Comparison of ENCODE assay signal across 12 mouse cellular contexts in genomic region chr9:63535042-63535441, GRCm38 (mm10).
DNase-seq lines count a peak whose midpoint lies in the region; ATAC-seq and TF ChIP-seq lines count a peak whose summit lies in the region.
"Had no signal": no experiment of that assay in that cellular context is flagged by ENCODE, and none has a peak within 500 bp of the region (broad histone marks: within the 10 kb centered on the region; RNA-seq: fewer than 3 reads in every experiment).

No protein-coding gene starts in this region.

- no peaks in the 10 kb centered on the region for H3K36me3 ChIP-seq in forebrain, embryonic 16.5 days (ENCODE audit: control insufficient read depth, insufficient read depth)
- H3K36me3 ChIP-seq: embryonic facial prominence, embryonic 13.5 days; heart, embryonic 13.5 days; liver, embryonic 15.5 days had no signal

- H3K9me3 ChIP-seq in forebrain, embryonic 16.5 days (ENCODE audit: control insufficient read depth, low read length): no peaks in the 10 kb centered on the region
- H3K9me3 ChIP-seq: embryonic facial prominence, embryonic 13.5 days; heart, embryonic 13.5 days; liver, embryonic 15.5 days had no signal

- peak overlapping the region; percentile 30 for H3K4me2 ChIP-seq in forebrain, embryonic 16.5 days (ENCODE audit: low read length)
- H3K4me2 ChIP-seq: embryonic facial prominence, embryonic 13.5 days; heart, embryonic 13.5 days; liver, embryonic 15.5 days had no signal

- intact Hi-C loops in gastrocnemius, adult 2 months (cut with DNase I): no loop called here

- no peak overlapping the region for H3K9ac ChIP-seq in forebrain, embryonic 16.5 days (replicated peaks; ENCODE audit: low read depth, low read length)
- H3K9ac ChIP-seq: embryonic facial prominence, embryonic 13.5 days; heart, embryonic 13.5 days; liver, embryonic 15.5 days had no signal

- peak overlapping the region; percentile 49; the same call in 1 of the 2 replicates for H3K27ac ChIP-seq in forebrain, embryonic 16.5 days (ENCODE audit: low read length)
- H3K27ac ChIP-seq in gastrocnemius, adult 2 months: no peak overlapping the region
- H3K27ac ChIP-seq: heart, embryonic 13.5 days; liver, embryonic 15.5 days had no signal

- TF ChIP-seq CTCF in gastrocnemius, adult 2 months (IDR thresholded peaks at IDR 0.05): no peak

- no peak overlapping the region for H3K4me3 ChIP-seq in forebrain, embryonic 16.5 days (replicated peaks; ENCODE audit: low read length)
- H3K4me3 ChIP-seq in gastrocnemius, adult 2 months: no peak overlapping the region
- H3K4me3 ChIP-seq: embryonic facial prominence, embryonic 13.5 days; heart, embryonic 13.5 days; liver, embryonic 15.5 days had no signal

- DNase-seq in right cerebral cortex, postnatal 14 days: peak; percentile 13
- no peak for DNase-seq in right cerebral cortex, adult 2 months (ENCODE audit: low spot score in 2 of 2)
- peak; percentile 61 for DNase-seq in mesoderm, embryonic 11.5 days (ENCODE audit: low read depth, low spot score)
- DNase-seq in kidney, postnatal 14 days: no peak
- DNase-seq in gastrocnemius, adult 2 months: no peak
- DNase-seq in thymus, adult 18-20 months: no peak
- no peak for DNase-seq in lung, postnatal 10 days

- peak; percentile 92 for ATAC-seq in forebrain, embryonic 16.5 days

- H3K27me3 ChIP-seq in forebrain, embryonic 16.5 days (replicated peaks; ENCODE audit: control insufficient read depth, insufficient read depth, low read length): peaks cover 15% of the 10 kb centered on the region; the same call in 1 of the 2 replicates
- H3K27me3 ChIP-seq: CH12.LX; heart, embryonic 13.5 days; liver, embryonic 15.5 days had no signal

- H3K4me1 ChIP-seq in forebrain, embryonic 16.5 days (replicated peaks; ENCODE audit: control insufficient read depth, insufficient read depth, low read length): peaks cover 22% of the 10 kb centered on the region
- H3K4me1 ChIP-seq: liver, embryonic 15.5 days had no signal

- WGBS in forebrain, embryonic 16.5 days: 6% methylated on average over 6 of the region's 6 CpGs

Comparison
In these comparisons a context has a peak if more than half of its experiments do, and no peak if none do; other contexts are left out.
1. DNase-seq: peak in right cerebral cortex, postnatal 14 days (single experiment) and mesoderm, embryonic 11.5 days (single experiment); none in right cerebral cortex, adult 2 months (0 of 2), kidney, postnatal 14 days (single experiment), gastrocnemius, adult 2 months (single experiment), thymus, adult 18-20 months (0 of 2) and lung, postnatal 10 days (single experiment).